Mouse (Mus musculus) ES-E14 (cell line): ENCODE data around the gene Tsr2.

Experiments
- HCFC1 ChIP-seq: IDR thresholded peaks from 2 replicates; pipeline ENCODE4 v1.6.1; 2012; ENCODE audit warnings: low read length, inconsistent platforms, borderline replicate concordance; ENCODE audit not compliant: insufficient read depth
- ZC3H11A ChIP-seq: IDR thresholded peaks from 2 replicates; pipeline ENCODE4 v1.6.1; 2012; ENCODE audit warnings: low read depth, mild to moderate bottlenecking, inconsistent platforms, low read length, borderline replicate concordance

DNA sequence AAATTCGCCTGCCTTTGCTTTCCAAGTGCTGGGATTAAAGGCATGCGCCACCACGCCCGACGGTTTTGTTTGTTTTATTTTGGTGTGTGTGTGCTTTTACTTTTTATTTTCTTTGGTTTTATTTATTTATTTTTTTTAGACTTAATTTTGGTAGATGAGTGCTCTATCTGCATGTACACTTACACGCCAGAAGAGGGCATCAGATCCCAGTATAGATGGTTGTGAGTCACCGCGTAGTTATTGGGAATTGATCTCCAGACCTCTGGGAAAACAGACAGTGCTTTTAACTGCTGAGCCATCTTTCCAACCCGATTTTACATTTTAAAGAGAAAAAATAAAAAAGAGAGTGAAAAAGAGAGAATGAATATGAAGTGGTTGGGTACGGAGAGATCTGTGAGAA, 36.4 kb upstream of the Tsr2 start:
- TF ChIP-seq HCFC1 = no peak
- TF ChIP-seq ZC3H11A = no peak
